Mouse (Mus musculus) midbrain, postnatal 0 days (tissue): ENCODE measurements at regions not wholly inside any gene's neighbourhood (a gene's known extent, or its start where the extent isn't known, plus 50 kb on each side); places are given as distances from the start of the nearest gene placed in this dataset.

Experiments used
- ATAC-seq: fragments of 200-750 bp; cut with Nextera tagmentation; 2 replicates; pipeline ENCODE4 v1.8.0; 2017; ENCODE audit warnings: moderate number of reproducible peaks, mild to moderate bottlenecking, moderate TSS enrichment, moderate library complexity; ENCODE audit not compliant: low FRiP score
- DNase-seq: peaks from one replicate; pipeline ENCODE4 v3.0.0-alpha.2; 2015; ENCODE audit warnings: low spot score
- H3K27ac ChIP-seq: fragments of 300-500 bp; sonication (generic); 2 replicates; pipeline ENCODE4 v1.5.1; 2014; ENCODE audit warnings: low read depth, mild to moderate bottlenecking, low read length, mixed read lengths
- H3K27me3 ChIP-seq: fragments of 300-500 bp; sonication (generic); 2 replicates; pipeline ENCODE4 v1.6.1; 2014; ENCODE audit warnings: low read length, control low read depth, mixed read lengths; ENCODE audit not compliant: insufficient read depth
- H3K36me3 ChIP-seq: fragments of 300-500 bp; sonication (generic); 2 replicates; pipeline ENCODE4 v1.6.1; 2014; ENCODE audit warnings: low read length, control low read depth, mixed read lengths; ENCODE audit not compliant: insufficient read depth
- H3K4me1 ChIP-seq: fragments of 300-500 bp; sonication (generic); 2 replicates; pipeline ENCODE4 v1.6.1; 2014; ENCODE audit warnings: mild to moderate bottlenecking, control low read depth, antibody characterized with exemption, low read length, mixed read lengths; ENCODE audit not compliant: insufficient read depth
- H3K4me2 ChIP-seq: fragments of 300-500 bp; sonication (generic); 2 replicates; pipeline ENCODE4 v1.6.1; 2014; ENCODE audit warnings: low read depth, mild to moderate bottlenecking, low read length, mixed read lengths; ENCODE audit not compliant: poor library complexity, severe bottlenecking
- H3K4me3 ChIP-seq: fragments of 300-500 bp; sonication (generic); 2 replicates; pipeline ENCODE4 v1.5.1; 2014; ENCODE audit warnings: low read depth, mild to moderate bottlenecking, low read length, moderate library complexity
- H3K9ac ChIP-seq: fragments of 300-500 bp; sonication (generic); replicated peaks from 2 replicates; pipeline ENCODE4 v1.6.1; 2014; ENCODE audit warnings: mild to moderate bottlenecking, low read length, moderate library complexity, mixed read lengths; ENCODE audit not compliant: poor library complexity, severe bottlenecking
- H3K9me3 ChIP-seq: fragments of 300-500 bp; sonication (generic); 2 replicates; pipeline ENCODE4 v1.6.1; 2016; ENCODE audit warnings: low read length, control low read depth
- CTCF ChIP-seq: IDR thresholded peaks from 2 replicates; pipeline ENCODE4 v1.5.1; 2016; ENCODE audit warnings: antibody characterized with exemption, mild to moderate bottlenecking
- WGBS: fragments of 180-500 bp; shearing (Covaris S2); extraction: QIAGEN DNeasy Blood & Tissue Kit; methylation state at CpG from one replicate; pipeline ENCODE4 v1.1.7; 2014; 5-methylcytosine and 5-hydroxymethylcytosine counted together

DNA sequence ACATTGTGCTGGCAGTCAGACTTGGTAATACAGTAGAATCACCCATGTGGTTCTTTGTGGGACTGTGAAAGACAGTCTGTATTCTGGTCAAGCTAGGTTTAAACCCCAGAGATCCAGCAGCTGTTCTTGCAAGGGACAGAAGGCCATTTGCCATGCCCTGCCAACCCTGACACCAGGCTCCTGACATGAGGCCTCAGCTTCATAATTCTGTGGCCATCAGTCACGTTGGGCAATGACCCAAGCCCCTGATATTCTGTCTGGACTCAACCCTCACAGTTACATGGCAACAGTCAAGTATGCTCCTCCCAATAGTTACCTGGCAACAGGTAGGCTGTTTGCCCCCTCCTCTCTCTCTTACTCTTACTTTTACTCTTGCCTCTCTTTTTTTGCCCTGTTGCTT is 221.3 kb downstream of the Serpinb8 start:
- TF ChIP-seq CTCF = no peak
- H3K9ac ChIP-seq = no peak overlapping the region
- DNase-seq (no peak), ATAC-seq (no peak)
- no peak overlapping the region for H3K27ac ChIP-seq
- H3K9me3 ChIP-seq = no peaks in the 10 kb centered on the region
- no peak overlapping the region for H3K4me3 ChIP-seq
- no peaks in the 10 kb centered on the region for H3K27me3 ChIP-seq
- WGBS = 73% methylated on average over 1 of the region's 1 CpGs
- H3K4me1 ChIP-seq = no peaks in the 10 kb centered on the region
- no peak overlapping the region for H3K4me2 ChIP-seq
- H3K36me3 ChIP-seq = no peaks in the 10 kb centered on the region

DNA sequence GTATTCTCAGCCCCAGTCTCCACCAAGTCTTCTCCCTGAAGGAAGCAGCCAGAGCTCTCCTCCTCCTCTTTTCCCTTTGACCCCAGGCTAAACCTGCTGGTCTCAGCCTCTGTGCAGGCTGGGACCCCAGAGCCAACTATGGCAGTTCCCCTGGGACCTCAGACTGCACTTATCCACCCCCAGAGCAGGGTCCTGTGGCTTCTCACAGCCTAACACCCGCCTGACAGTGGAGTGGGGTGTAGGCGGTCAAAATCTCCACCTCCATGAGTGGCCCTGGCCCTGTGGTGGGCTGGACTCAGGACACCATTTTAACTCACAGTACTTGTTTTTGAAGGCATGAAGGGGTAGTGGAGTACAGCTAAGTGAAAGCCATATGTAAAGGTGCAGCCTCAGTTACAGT is 222.1 kb downstream of the Serpinb8 start:
- 76% methylated on average over 2 of the region's 2 CpGs for WGBS
- Histone ChIP-seq H3K9ac (no peak overlapping the region), H3K27me3 (no peaks in the 10 kb centered on the region), H3K9me3 (no peaks in the 10 kb centered on the region), H3K27ac (no peak overlapping the region), H3K4me1 (no peaks in the 10 kb centered on the region), H3K36me3 (no peaks in the 10 kb centered on the region), H3K4me3 (no peak overlapping the region), H3K4me2 (no peak overlapping the region)
- TF ChIP-seq CTCF = no peak
- ATAC-seq = no peak
- no peak for DNase-seq

DNA sequence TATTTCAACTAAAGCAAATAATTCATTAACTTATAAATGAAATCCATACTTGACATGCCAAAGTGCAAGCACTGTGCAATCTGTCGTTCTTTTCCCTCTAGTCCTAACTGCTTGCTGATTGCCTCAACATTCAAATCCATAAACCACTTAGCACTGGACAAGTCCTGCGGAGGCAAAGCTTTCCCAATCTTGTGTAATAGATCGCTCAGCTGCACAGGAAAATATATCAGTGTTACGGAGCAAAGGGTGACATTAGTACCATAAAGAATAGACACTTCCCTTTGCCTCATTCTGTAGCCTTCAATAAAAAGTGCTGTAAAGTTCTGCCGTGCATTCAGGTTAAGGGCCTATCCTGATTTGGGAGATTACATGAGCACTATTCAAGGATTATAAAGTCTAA is 248.1 kb downstream of the Serpinb8 start:
- H3K4me3 ChIP-seq = no peak overlapping the region
- ATAC-seq (no peak), DNase-seq (no peak)
- H3K4me1 ChIP-seq = no peaks in the 10 kb centered on the region
- H3K36me3 ChIP-seq = no peaks in the 10 kb centered on the region
- no peak for TF ChIP-seq CTCF
- H3K9me3 ChIP-seq = no peaks in the 10 kb centered on the region
- no peak overlapping the region for H3K9ac ChIP-seq
- 92% methylated on average over 5 of the region's 5 CpGs for WGBS
- H3K27ac ChIP-seq = no peak overlapping the region
- no peak overlapping the region for H3K4me2 ChIP-seq
- no peaks in the 10 kb centered on the region for H3K27me3 ChIP-seq

DNA sequence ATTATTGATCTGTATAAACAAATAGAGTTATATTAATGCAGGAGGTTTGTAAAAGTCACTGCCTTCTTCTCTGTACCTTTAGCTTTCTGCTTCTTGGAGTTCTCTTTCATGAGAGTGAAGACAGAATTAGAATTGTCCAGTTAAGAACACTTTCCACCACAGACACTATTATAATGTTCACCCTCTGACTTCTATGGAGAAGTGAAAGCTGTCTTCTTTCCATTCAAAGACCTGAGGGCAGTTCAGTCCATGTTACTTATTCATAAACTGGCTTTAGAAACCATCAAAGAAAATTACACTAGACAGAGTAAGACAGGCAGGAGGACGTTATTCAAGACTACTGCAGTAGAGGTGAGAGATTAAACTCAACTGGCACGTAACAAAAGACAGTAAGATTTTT is 262.6 kb downstream of the Serpinb8 start:
- H3K9ac ChIP-seq = no peak overlapping the region
- no peaks in the 10 kb centered on the region for H3K36me3 ChIP-seq
- no peaks in the 10 kb centered on the region for H3K9me3 ChIP-seq
- H3K27ac ChIP-seq = no peak overlapping the region
- DNase-seq = no peak
- no peak for TF ChIP-seq CTCF
- no peaks in the 10 kb centered on the region for H3K4me1 ChIP-seq
- WGBS = 35% methylated on average over 2 of the region's 2 CpGs
- no peaks in the 10 kb centered on the region for H3K27me3 ChIP-seq
- H3K4me3 ChIP-seq = no peak overlapping the region
- no peak overlapping the region for H3K4me2 ChIP-seq
- ATAC-seq = no peak

DNA sequence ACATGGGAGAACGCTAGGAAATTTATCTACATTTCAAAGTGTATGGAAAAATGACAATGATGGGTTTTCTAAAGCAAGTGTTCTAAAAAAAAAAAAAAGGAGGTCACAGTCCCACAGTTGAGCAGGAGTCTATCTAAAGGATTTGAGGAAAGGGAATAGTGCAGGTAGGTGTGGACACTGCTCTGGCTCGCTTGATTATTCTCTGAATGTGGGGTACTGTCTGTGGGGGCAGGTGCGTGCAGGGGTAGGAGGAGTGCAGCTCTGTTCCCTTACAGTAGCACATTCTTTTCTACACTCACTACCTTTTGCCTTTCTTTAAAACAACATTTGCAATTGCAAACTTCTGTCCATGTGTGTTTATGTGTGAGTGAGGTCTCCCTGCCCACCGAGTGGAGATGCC is 263.2 kb downstream of the Serpinb8 start:
- no peak overlapping the region for H3K9ac ChIP-seq
- WGBS = 77% methylated on average over 4 of the region's 4 CpGs

DNA sequence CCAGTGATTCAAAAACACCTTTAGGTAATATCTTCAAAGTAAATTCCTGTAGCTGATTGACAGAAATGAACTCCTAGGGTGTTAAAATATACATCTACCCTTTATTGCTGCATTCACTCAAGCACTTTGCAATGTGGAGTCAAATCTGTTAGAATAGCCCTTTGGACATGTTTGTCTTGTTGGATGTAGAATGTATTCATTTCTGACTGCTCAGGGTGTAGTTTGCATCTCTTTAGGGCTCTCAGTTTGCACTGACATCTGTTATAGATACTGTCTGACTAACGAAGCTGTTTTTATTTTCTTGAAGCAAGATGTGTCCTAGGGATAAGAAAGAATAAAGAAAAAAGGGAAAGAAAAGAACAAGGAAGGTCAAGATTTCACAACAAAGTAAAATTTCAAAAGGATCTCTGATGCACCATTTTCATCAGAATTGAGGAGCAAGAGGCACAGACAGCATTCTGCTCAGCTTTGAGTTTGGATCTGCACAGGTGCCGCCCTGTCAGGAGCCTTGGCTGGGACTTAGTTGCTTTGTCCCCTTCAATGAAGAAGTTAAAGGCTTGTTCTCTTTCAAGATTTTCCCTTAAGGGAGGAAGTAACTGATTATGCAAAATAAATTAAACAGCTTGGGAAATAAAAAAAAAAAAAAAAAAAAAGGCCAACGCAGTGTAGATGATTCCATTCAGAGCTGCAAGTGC is 308.1 kb downstream of the Serpinb8 start:
- no peaks in the 10 kb centered on the region for H3K27me3 ChIP-seq
- ATAC-seq (no peak), DNase-seq (no peak)
- H3K9ac ChIP-seq = no peak overlapping the region
- whole genome bisulfite sequencing = 37% methylated on average over 3 of the region's 3 CpGs
- no peaks in the 10 kb centered on the region for H3K4me1 ChIP-seq
- no peak overlapping the region for H3K27ac ChIP-seq
- H3K9me3 ChIP-seq = no peaks in the 10 kb centered on the region
- no peak overlapping the region for H3K4me2 ChIP-seq
- H3K4me3 ChIP-seq = no peak overlapping the region
- TF ChIP-seq CTCF = no peak
- H3K36me3 ChIP-seq = no peaks in the 10 kb centered on the region

More for the DNA sequence above, 263.2 kb downstream of the Serpinb8 start:
- DNase-seq (no peak), ATAC-seq (no peak)
- Histone ChIP-seq H3K27me3 (no peaks in the 10 kb centered on the region), H3K4me3 (no peak overlapping the region), H3K9me3 (no peaks in the 10 kb centered on the region), H3K27ac (no peak overlapping the region), H3K4me1 (no peaks in the 10 kb centered on the region), H3K36me3 (no peaks in the 10 kb centered on the region), H3K4me2 (no peak overlapping the region)
- TF ChIP-seq CTCF = no peak
